Mouse (Mus musculus) lung, postnatal 0 days (tissue): ENCODE measurements around the gene P4ha3. TPM values are rescaled to one million over a fixed set of nuclear protein-coding genes. Genes with fewer than 3 reads are reported as not detected.
A peak's percentile ranks its signal among the peaks of the same experiment; 100 is the strongest.

Experiments used
- ATAC-seq: fragments of 200-750 bp; cut with Nextera tagmentation; 2 replicates; pipeline ENCODE4 v1.8.0; 2017; ENCODE audit warnings: moderate library complexity
- DNase-seq: peaks from one replicate; pipeline ENCODE4 v3.0.0-alpha.2; 2016; ENCODE audit warnings: low spot score
- H3K27ac ChIP-seq: fragments of 300-500 bp; sonication (generic); 2 replicates; pipeline ENCODE4 v1.5.1; 2014; ENCODE audit warnings: antibody characterized with exemption, mild to moderate bottlenecking, low read length, mixed read lengths
- H3K27me3 ChIP-seq: fragments of 300-500 bp; sonication (generic); replicated peaks from 2 replicates; pipeline ENCODE4 v1.6.1; 2014; ENCODE audit warnings: low read length, mixed read lengths; ENCODE audit not compliant: insufficient read depth
- H3K36me3 ChIP-seq: fragments of 300-500 bp; sonication (generic); 2 replicates; pipeline ENCODE4 v1.6.1; 2014; ENCODE audit warnings: low read length, mixed read lengths; ENCODE audit not compliant: insufficient read depth
- H3K4me1 ChIP-seq: fragments of 300-500 bp; sonication (generic); 2 replicates; pipeline ENCODE4 v1.6.1; 2014; ENCODE audit warnings: antibody characterized with exemption, low read depth, low read length, mixed read lengths; ENCODE audit not compliant: insufficient read depth
- H3K4me2 ChIP-seq: fragments of 300-500 bp; sonication (generic); replicated peaks from 2 replicates; pipeline ENCODE4 v1.6.1; 2014; ENCODE audit warnings: low read depth, mild to moderate bottlenecking, low read length, moderate library complexity, mixed read lengths
- H3K4me3 ChIP-seq: fragments of 300-500 bp; sonication (generic); 2 replicates; pipeline ENCODE4 v1.5.1; 2014; ENCODE audit warnings: low read depth, low read length
- H3K9ac ChIP-seq: fragments of 300-500 bp; sonication (generic); replicated peaks from 2 replicates; pipeline ENCODE4 v1.6.1; 2014; ENCODE audit warnings: low read depth, mild to moderate bottlenecking
- H3K9me3 ChIP-seq: fragments of 300-500 bp; sonication (generic); 2 replicates; pipeline ENCODE4 v1.6.1; 2016; ENCODE audit warnings: low read length, mixed read lengths
- CTCF ChIP-seq: IDR thresholded peaks from 2 replicates; pipeline ENCODE4 v1.5.1; 2016; ENCODE audit warnings: antibody characterized with exemption, mild to moderate bottlenecking
- EP300 ChIP-seq: IDR thresholded peaks from 2 replicates; pipeline ENCODE4 v1.6.1; 2016; ENCODE audit warnings: antibody characterized with exemption, mild to moderate bottlenecking, control low read depth
- WGBS: fragments of 180-500 bp; shearing (Covaris S2); extraction: QIAGEN DNeasy Blood & Tissue Kit; methylation state at CpG from one replicate; pipeline ENCODE4 v1.1.7; 2014; 5-methylcytosine and 5-hydroxymethylcytosine counted together
- polyA plus RNA-seq: library from polyadenylated mRNA; unstranded; fragments of >200 nt; fragmentation: Nextera tagmentation; extraction: Ambion mirVana; gene quantifications from 2 replicates; pipeline ENCODE4 v1.2.1, GENCODE M21; 2015

Gene P4ha3
- polyA plus RNA-seq, 1 experiment from 2014 or later, result 1.8 TPM

- no peak overlapping the region for H3K4me3 ChIP-seq
- H3K4me2 ChIP-seq, result no peak overlapping the region
- 70% methylated on average over 7 of the region's 7 CpGs for WGBS
- no peak overlapping the region for H3K9ac ChIP-seq
- H3K27ac ChIP-seq, result no peak overlapping the region
- TF ChIP-seq EP300 (no peak), CTCF (no peak)
- peaks cover 12% of the 10 kb centered on the region; the same call in 1 of the 2 replicates for H3K36me3 ChIP-seq
- DNase-seq, result peak; percentile 45
- no peaks in the 10 kb centered on the region for H3K27me3 ChIP-seq
- ATAC-seq, result peak; percentile 92
- H3K4me1 ChIP-seq, result no peaks in the 10 kb centered on the region
- no peaks in the 10 kb centered on the region for H3K9me3 ChIP-seq
These were observed 42.2 kb downstream of the P4ha3 start for GRCm38 (mm10) chr7:100327514-100327913.

- no peak overlapping the region for H3K27ac ChIP-seq
- H3K9me3 ChIP-seq, result no peaks in the 10 kb centered on the region
- WGBS, result 97% methylated on average over 4 of the region's 4 CpGs
- no peak overlapping the region for H3K4me2 ChIP-seq
- H3K9ac ChIP-seq, result no peak overlapping the region
- no peak for ATAC-seq
- H3K36me3 ChIP-seq, result peaks cover 12% of the 10 kb centered on the region; the same call in 1 of the 2 replicates
- no peak for TF ChIP-seq EP300
- no peaks in the 10 kb centered on the region for H3K4me1 ChIP-seq
- H3K4me3 ChIP-seq, result no peak overlapping the region
- H3K27me3 ChIP-seq, result no peaks in the 10 kb centered on the region
- DNase-seq, result no peak
These were observed 43.3 kb downstream of the P4ha3 start for GRCm38 (mm10) chr7:100328636-100329035.

DNA sequence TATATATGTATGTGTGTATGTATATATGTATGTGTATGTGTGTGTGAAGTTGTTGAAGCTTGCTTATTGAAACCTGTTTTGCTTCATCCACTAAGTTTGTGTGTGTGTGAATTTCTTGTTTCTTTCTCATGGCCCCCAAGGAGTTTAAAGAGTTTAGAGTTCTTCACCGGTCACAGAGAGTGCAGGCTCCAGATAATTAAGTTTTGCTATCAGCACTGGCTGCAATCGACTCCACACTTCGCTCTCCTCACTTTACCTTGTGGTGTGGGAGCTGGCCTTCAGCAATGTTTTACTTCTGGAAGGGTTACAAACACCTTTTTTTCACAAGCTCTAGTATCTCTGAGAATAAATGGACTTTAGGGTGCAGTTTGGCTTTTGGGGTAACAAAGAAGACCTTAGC is 45.9 kb downstream of the P4ha3 start:
- Histone ChIP-seq H3K27ac (no peak overlapping the region), H3K4me1 (no peaks in the 10 kb centered on the region), H3K9ac (no peak overlapping the region), H3K9me3 (no peaks in the 10 kb centered on the region), H3K36me3 (peaks cover 19% of the 10 kb centered on the region; the same call in 1 of the 2 replicates), H3K4me3 (no peak overlapping the region), H3K27me3 (no peaks in the 10 kb centered on the region), H3K4me2 (no peak overlapping the region)
- DNase-seq, result no peak
- TF ChIP-seq CTCF, result no peak
- TF ChIP-seq EP300, result no peak
- no peak for ATAC-seq
- WGBS, result 95% methylated on average over 3 of the region's 3 CpGs

- H3K9ac ChIP-seq, result no peak overlapping the region
- H3K27ac ChIP-seq, result no peak overlapping the region
- no peaks in the 10 kb centered on the region for H3K27me3 ChIP-seq
- TF ChIP-seq CTCF (no peak), EP300 (no peak)
- ATAC-seq (no peak), DNase-seq (no peak)
- peaks cover 41% of the 10 kb centered on the region; the same call in 1 of the 2 replicates for H3K36me3 ChIP-seq
- WGBS, result 82% methylated on average over 2 of the region's 2 CpGs
- no peak overlapping the region for H3K4me3 ChIP-seq
- H3K4me2 ChIP-seq, result no peak overlapping the region
- H3K9me3 ChIP-seq, result no peaks in the 10 kb centered on the region
- H3K4me1 ChIP-seq, result no peaks in the 10 kb centered on the region
These were observed 50.6 kb downstream of the P4ha3 start for GRCm38 (mm10) chr7:100335921-100336320.

DNA sequence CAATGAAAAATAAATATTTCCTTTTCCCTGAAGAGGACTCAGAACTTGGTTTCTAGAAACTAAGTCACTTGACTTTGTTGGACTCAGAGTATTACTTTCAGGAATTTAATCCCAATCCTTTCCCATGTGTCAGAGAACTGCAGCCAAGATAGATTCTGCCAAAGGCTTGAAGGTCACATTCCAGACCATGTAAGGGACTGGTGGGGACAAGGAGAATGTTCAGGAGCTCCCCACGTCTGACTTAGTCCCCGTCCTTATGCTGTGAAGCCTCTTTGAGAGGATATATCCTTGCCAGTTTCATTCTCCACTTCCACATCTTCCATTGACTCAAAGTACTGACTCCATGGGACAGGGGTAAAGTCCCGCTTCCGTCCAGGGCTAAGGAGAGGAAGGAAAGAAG is 69.7 kb downstream of the P4ha3 start:
- H3K4me2 ChIP-seq, result no peak overlapping the region
- 65% methylated on average over 4 of the region's 4 CpGs for WGBS
- DNase-seq (peak; percentile 16), ATAC-seq (0 out of 2 replicates have a peak, but pooled peaks have one; percentile 26)
- no peaks in the 10 kb centered on the region for H3K4me1 ChIP-seq
- no peak overlapping the region for H3K4me3 ChIP-seq
- H3K27ac ChIP-seq, result no peak overlapping the region
- H3K9me3 ChIP-seq, result no peaks in the 10 kb centered on the region
- no peaks in the 10 kb centered on the region for H3K36me3 ChIP-seq
- no peak overlapping the region for H3K9ac ChIP-seq
- TF ChIP-seq EP300, result no peak
- TF ChIP-seq CTCF, result no peak
- no peaks in the 10 kb centered on the region for H3K27me3 ChIP-seq

DNA sequence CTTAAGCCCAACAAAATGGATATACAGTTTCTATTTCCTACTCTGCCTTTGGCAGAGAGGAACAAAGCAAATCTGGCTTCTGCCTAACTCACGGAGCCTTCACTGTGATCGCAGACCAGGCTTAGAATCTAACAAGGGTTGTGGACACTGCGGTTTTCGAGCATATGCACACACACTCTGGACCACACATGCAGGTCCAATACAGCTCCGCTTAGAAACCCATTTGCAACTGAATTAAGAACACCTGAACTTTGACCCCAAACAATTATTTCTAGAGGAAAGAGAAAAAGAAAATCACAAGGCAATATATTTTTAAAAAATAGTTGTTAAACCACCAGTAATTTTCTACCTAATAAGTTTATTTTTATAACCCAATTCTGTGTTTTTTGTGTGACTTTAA is 71.0 kb downstream of the P4ha3 start:
- no peak overlapping the region for H3K27ac ChIP-seq
- H3K4me3 ChIP-seq, result no peak overlapping the region
- no peaks in the 10 kb centered on the region for H3K36me3 ChIP-seq
- ATAC-seq (no peak), DNase-seq (no peak)
- no peak overlapping the region for H3K9ac ChIP-seq
- H3K4me1 ChIP-seq, result no peaks in the 10 kb centered on the region
- H3K27me3 ChIP-seq, result no peaks in the 10 kb centered on the region
- no peaks in the 10 kb centered on the region for H3K9me3 ChIP-seq
- TF ChIP-seq EP300, result no peak
- TF ChIP-seq CTCF, result no peak
- no peak overlapping the region for H3K4me2 ChIP-seq
- 74% methylated on average over 5 of the region's 5 CpGs for WGBS

GRCm38 (mm10) chr7:100356768-100357167 is 71.4 kb downstream of the P4ha3 start:
- Histone ChIP-seq H3K36me3 (no peaks in the 10 kb centered on the region), H3K4me1 (no peaks in the 10 kb centered on the region), H3K9me3 (no peaks in the 10 kb centered on the region), H3K4me3 (no peak overlapping the region), H3K4me2 (no peak overlapping the region), H3K27ac (no peak overlapping the region), H3K27me3 (no peaks in the 10 kb centered on the region), H3K9ac (no peak overlapping the region)
- WGBS, result 81% methylated on average over 1 of the region's 1 CpGs
- TF ChIP-seq CTCF (no peak), EP300 (no peak)
- DNase-seq, result no peak
- ATAC-seq, result no peak
